Mouse (Mus musculus): ENCODE data around the gene Spata33.
"Not testable (repeated sequence)": the region's sequence is repeated elsewhere in the genome, so short reads cannot be mapped to it uniquely, and the experiment has no call there.

The Spata33 gene

GRCm38 (mm10) chr8:123233760-123234159 is 21.1 kb downstream of the Spata33 start:
- DNase-seq, result no peak

- no peak for DNase-seq
Observed at GRCm38 (mm10) chr8:123234918-123235519, 22.4 kb downstream of the Spata33 start.

DNA sequence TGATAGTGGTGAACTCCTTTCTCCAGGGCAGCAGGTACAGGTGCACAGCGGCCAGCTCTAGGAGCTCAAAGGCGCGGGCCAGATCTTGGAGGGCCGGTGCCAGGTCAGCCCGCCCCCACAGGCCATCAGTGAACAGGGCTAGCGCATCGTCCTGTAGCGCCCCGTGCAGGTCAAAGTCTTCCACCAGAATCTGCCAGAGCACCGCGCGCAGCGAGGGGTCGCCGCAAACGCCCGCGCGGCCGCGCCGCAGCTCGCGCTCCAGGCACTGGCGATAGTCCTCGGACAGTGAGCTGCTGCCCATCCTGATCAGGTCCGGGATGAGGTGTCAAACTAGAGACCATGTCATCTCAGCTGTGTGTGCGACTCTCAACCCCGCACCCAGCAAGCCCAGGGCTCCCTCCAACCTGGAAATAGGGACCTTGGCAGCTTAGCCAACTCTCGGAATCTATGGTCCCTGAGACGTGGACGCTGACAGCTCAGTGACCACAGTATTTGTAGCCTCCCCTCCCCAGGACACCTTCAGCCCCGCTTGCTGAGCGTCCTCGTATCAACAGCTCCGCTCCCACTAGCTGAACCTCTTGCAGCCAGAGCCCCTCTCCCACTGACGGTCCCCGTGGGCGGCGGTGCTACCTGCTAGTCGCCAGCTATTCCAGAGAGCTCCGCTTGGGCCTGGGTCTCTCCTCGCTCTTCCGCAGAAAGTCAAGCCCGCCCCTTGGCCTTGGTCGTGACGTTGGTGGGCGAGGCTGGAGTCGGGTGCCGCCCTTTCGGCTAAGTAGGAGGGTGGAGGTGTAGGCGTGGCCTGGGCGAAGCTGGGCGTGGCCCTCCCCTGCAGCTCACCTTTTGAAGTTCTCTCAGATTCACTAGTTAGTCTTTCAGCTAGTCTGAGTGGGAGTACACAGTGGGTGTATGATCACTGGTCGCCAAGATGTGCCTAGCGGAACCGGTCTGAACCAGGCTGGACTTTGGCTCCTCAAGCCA is 23.2 kb downstream of the Spata33 start, which contains the start of gene Spata2l:
Gene Spata2l (minus strand): TSS at position 714 of the 978 bp plus-strand sequence.
- peak; percentile 84 to 92 for DNase-seq

- DNase-seq, result no peak
Observed at GRCm38 (mm10) chr8:123239398-123239797, 26.8 kb downstream of the Spata33 start.

- no peak for DNase-seq
Observed at GRCm38 (mm10) chr8:123242107-123242923, 29.7 kb downstream of the Spata33 start.

GRCm38 (mm10) chr8:123243053-123243452 is 30.4 kb downstream of the Spata33 start:
- no peak for DNase-seq

GRCm38 (mm10) chr8:123244382-123244781 is 31.8 kb downstream of the Spata33 start:
- DNase-seq, result no peak

- DNase-seq, result no peak
Observed at GRCm38 (mm10) chr8:123245543-123245942, 32.9 kb downstream of the Spata33 start.

DNA sequence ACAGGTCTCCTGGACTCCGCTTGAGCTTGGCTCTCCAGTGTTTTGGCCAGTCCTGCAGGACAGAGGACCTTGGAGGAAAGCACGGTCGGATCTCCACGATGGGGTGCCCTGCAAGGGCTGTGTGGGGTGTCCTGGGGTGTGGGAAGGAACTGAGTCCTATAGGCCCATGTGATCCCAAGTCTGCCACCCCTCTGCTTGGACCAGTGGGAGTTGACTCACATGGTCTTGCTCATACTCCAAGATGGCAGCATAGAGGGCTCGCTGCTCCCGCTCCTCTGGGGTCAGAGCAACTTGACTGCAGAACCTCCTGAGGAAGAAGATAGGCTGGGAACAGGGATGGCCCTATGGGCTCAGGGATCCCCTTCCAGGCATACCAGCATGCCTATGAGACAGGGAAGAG is 35.1 kb downstream of the Spata33 start:
- DNase-seq, result no peak

DNA sequence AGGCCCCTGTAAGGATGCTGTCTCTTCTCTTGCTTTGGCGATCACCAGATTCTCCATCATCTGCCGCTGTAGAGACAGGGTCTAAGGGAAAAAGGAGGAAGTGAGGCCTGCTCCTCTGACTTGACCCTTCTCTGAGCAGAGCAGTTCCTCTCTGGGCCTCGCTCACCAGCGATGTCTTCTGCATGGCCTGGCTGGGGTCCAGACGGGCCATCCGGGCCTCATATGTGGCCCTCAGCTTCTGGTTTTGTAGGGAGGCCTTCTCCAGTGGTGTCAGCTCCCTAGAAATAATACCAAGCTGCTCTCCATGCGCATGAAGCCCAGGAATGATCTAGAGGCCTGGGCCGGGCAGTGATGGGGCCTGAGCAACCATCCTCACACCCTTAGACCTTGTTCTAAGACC is 36.0 kb downstream of the Spata33 start:
- DNase-seq, result no peak

GRCm38 (mm10) chr8:123250940-123251339 is 38.3 kb downstream of the Spata33 start:
- DNase-seq, result no peak

DNA sequence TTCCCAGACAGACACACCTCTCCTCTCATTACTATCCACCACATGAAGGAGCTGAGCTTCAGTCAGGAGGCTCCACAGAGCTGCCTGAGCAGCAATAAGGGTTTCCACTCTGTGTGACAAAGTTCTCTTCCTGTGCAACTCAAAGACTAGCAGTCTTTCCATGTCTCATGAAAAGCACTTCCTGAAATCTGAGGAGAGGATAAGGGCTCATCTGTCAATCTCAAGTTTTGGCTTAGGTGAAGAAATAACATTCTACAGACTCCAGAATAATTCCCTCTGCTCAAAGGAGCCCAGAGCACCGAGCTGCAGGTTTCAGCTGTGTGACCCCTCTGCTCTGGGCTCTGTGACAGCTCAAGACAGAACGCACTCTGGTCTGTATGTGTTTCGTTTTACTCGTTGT is 40.3 kb downstream of the Spata33 start:
- DNase-seq, result no peak

- DNase-seq, result no peak
Observed at GRCm38 (mm10) chr8:123253451-123254098, 40.9 kb downstream of the Spata33 start.

DNA sequence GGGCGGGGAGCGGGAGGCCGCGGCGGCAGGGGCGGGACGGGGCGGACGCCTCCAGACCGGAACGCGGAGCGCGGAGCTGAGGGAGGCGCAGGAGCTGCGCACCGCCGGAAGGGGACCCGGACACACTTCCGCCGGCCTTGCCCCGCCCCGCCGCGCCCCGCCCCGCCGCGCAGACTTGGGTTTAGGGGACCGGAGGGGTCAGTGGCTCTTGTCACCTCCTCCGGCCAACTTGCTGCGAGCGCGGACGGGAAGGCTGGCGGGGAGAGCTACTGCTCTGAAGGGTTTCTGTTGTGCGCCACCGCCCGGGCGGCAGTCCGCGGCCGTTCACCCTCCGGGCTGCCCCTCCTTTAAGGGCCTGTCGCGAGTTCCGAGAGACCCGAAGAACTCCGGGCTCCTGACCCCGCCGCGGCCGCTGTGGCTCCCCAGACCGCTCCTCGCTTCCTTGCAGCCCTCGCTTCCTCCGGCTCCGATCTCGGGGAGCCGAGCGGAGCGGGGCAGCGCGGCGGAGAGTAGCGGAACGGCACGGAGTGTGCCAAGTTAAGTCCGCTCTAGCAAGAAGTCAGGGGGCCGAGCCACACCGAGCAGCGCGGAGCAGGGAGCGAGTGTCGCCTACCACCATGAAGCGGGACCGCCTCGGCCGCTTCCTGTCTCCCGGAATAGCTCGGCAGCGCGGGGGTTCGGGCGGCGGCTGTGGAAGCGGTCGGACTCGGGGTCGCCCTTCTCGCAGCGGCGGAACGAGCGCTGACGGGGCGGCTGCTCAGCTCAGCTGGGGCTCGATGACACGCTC is 41.7 kb downstream of the Spata33 start, which contains the start of the genes Zfp276 and Vps9d1:
Gene Zfp276 (plus strand): TSS at position 97 of the 787 bp plus-strand sequence.
Gene Vps9d1 (minus strand): TSS at position 250 of the 787 bp plus-strand sequence.
- peak; percentile 73 to 83 for DNase-seq

GRCm38 (mm10) chr8:123255170-123255569 is 42.5 kb downstream of the Spata33 start:
- no peak for DNase-seq

GRCm38 (mm10) chr8:123257114-123257513 is 44.5 kb downstream of the Spata33 start:
- DNase-seq, result no peak

DNA sequence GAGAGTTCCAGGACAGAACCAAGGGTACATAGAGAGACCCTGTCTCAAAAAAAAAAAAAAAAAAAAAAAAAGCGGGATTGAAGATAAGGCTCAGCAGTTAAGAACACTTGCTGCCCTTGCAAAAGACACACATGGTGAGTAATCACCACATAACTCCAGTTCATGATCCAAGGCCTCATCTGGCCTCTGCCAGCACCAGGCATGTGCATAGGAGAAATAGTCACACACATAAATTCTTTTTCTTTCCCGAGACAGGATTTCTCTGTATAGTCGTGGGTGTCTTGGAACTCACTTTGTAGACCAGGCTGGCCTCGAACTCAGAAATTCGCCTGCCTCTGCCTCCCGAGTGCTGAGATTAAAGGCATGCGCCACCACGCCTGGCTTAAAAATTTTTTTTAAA is 45.0 kb downstream of the Spata33 start:
- not testable (repeated sequence) for DNase-seq

GRCm38 (mm10) chr8:123267926-123268656 is 55.5 kb downstream of the Spata33 start:
- no peak for DNase-seq

DNA sequence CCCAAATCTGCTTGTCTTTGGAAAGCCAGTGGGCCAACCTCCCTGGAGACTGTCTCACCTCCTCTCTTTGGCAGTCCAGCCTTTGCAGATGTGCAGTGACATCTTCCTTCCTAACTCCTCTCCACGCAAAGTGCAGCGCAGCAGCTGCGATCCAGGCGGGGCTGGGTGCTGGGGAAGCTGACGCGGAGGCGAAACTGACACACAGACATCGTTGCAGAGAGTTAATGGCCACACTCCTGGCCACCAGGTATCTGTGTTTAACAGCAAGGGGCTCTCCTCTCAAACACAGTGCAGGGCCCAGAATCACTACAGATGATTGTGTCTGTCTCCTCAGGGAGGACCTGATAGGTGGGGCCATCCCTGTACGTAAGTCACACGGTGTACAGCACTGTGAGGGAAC is 58.5 kb downstream of the Spata33 start:
- DNase-seq, result no peak

Data from spleen, adult 18-20 months (tissue).